Mouse (Mus musculus) fibroblast of lung, adult 2 months (primary cell): ENCODE measurements around the gene Rgsl1.
"Not testable (repeated sequence)": the region's sequence is repeated elsewhere in the genome, so short reads cannot be mapped to it uniquely, and the experiment has no call there.

Source experiments
- DNase-seq: peaks from one replicate; pipeline ENCODE4 v3.0.0-alpha.2; 2011; ENCODE audit warnings: low read depth

The Rgsl1 gene

DNA sequence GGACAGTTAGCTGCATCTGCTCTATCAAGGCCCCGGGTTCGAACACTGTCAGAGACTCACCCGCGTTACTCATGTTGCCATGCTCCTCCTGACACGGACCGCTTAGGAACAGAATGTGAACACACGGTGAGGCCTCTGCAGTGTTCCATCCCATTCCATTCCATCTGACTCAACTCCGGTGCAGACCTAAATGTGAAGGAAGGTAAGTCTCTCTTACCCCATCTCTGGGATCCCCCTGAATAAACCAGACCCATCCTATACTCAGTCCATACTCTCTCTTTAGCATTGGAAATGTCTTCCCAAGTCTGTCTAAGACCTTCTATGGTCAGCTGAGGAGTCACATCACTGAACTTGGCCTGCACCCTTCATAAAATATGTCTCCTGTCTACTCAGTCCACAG is at the start of gene Rgsl1:
Gene Rgsl1, minus strand, starts transcription at position 101 of the 400 bp plus-strand sequence.
- DNase-seq, result no peak

DNA sequence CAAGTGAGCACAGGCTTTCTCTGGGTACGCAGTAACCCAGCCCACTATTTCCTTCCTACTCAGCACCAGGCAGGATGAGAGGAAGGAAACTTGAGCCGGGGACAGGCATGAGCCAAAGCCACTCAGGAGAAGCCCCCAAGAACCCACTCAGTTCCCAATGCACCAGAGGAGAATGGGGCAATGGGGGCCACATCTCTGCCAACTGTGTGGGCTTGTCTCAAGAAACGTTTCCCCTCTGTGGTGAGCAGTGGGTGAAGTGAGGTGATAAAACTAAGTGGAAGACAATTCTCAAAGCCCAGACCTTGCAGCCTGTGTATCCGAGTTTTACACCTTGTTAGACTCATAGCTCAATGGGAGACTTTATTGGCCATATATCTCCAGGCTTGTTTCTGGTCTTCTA is 47.5 kb upstream of the Rgsl1 start, which contains the start of gene Teddm1a:
Gene Teddm1a, plus strand, starts transcription at position 301 of the 400 bp plus-strand sequence.
- DNase-seq, result no peak

DNA sequence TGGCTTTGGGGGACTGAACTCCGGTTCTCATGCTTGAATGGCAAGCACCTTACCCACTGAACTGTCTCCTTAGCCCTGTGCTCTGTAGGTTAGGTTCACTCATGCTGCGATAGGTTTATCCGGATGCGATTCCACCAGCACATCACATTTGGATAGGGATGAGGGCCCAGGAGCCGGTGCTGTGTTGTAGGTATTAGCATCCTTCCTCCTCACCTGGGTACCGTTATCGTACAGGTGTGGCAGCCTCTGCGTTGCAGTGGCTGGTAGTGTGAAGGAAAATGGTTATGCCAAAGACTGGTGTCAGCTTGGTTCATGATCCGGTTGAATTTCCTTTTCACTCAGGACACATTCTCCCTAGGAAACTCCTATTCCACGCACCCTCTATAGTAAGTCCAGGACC is 46.2 kb upstream of the Rgsl1 start:
- DNase-seq, result no peak

DNA sequence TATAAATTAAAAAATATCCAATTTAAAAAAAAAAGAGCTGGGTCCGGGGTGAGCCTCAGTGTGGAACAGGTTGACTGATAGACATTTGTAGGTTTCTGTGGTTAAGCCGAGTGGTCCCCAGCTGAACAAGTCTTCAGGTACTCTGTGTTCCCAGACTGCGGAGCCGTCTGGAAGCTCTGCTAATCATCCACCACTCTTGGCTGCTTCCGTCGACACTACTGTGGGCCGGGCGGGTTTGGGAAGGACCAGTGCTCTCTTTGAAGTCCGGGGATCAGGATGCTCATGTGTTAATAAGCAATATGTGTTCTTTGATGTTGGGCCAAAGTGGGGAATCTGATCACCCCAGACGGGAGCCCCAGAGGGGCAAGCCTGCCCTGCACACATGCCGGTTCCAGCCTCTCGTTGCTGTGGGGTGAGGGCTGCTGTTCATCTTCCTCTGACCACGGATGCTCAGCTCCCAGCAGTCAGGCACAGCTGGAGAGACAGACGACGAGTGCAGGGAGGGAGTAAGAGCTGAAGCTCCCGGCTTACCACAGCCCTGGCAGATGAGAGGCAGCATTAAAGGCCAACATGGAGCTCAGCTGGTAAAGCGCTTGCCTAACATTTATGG is 42.2 kb upstream of the Rgsl1 start:
- no peak for DNase-seq

DNA sequence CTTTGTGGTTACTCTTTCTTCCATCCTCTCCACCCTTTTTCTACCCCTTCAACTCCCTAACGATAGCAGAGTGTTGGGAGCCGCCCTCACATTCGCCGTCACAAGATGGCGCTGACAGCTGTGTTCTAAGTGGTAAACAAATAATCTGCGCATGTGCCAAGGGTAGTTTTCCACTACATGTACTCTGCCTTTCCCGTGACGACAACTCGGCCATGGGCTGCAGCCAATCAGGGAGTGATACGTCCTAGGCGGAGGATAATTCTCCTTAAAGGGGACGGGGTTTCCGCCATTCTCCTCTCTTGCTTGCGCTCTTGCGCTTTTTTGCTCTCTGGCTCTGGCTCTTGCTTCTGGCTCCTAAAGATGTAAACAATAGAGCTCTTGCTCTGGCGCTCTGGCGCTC is 36.4 kb upstream of the Rgsl1 start:
- DNase-seq, result not testable (repeated sequence)

DNA sequence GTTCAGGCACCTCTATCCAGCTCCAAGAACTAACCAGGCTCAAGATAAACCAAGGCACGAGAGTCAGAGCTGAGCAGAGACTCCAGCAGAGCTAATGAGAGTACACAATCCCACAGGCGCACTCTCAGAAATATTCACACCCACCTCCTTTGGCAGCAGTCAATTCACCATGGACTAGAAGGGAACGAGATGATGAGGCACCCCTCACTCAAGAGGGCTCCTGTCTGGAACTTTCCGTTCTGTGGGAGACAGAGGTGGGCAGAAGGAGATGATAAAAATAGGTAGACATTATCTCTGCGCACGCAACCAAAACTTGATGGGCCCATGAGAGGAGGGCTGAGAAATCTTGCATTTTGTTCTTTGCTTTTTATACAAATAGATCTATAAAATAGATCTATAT is 30.1 kb upstream of the Rgsl1 start, which contains the start of gene Teddm1b:
Gene Teddm1b, plus strand, starts transcription at position 301 of the 400 bp plus-strand sequence.
- DNase-seq, result no peak

DNA sequence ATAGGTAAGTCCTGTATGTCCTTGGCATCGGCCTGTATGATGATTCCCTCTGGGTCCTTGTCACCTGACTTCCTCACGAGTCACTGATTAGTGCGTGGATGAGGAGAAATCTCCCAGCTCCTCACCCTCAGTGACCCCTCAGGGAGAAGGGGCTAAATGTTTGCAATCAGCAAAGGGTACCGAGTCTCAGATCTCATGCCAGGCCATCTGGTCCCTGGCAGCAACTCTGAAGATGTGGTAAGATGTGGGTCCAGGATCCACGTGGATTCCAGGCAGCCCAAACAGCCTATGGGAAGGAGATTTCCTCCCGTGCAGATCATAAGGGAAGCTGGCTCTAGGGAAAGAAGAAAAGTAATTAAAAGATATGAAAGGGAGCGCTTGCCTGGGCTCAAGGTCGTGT is 12.0 kb upstream of the Rgsl1 start:
- no peak for DNase-seq

DNA sequence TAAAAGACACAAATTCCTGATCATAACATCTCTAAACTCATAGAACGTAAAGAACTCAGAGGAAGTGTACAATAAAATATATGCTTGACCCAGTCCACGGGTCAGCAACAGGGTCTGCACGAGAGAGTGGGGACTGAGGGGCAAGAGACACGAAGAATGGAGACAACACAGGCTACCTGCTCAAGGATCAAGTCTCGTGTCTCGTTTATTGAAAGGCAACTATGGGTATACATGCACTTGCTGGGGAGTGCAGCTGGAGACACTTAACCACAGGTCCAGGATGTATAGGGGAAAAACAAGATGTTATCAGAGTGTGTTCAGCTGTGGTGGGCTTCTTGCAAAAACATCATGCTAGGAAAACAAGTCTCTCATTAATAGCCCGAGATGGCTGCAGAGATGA is 8.8 kb upstream of the Rgsl1 start:
- DNase-seq, result not testable (repeated sequence)

DNA sequence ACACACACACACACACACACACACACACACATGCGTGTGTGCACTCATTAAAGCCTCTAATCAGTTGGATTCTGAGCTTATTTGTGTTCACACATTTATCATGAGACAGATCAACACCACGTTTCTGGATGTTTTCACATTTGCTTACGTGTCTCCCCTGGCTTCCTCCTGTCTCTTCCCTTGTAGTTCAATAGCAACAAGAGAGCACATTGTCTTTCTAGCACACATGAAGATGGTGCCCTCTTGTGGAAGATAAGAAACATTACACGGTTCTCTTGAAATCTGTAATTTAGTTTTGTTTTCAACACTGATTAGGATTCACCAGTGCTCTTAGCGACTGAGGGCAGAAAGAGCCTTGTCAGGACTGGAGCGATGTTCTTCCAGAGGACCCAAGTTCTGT is 2.9 kb upstream of the Rgsl1 start:
- peak; percentile 55 for DNase-seq

DNA sequence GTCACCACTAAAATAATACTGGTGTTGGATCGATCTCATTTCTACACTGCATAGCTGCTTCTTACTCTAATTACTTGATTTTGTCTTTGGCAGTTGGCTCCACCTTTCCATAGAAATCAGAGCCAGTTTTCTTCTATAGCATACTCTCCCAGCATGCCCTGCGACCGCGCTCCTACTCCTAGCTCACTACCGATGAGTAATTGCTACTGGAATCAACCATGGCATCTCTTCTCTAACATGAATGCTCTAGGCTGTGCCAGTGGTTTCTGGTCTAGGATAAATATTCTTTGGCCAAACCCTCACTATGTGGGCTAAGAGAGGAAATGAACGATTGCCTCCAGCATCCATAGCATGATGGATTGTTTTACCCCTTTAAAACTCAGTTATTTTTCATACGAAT is 2.5 kb upstream of the Rgsl1 start:
- DNase-seq, result peak; percentile 27

DNA sequence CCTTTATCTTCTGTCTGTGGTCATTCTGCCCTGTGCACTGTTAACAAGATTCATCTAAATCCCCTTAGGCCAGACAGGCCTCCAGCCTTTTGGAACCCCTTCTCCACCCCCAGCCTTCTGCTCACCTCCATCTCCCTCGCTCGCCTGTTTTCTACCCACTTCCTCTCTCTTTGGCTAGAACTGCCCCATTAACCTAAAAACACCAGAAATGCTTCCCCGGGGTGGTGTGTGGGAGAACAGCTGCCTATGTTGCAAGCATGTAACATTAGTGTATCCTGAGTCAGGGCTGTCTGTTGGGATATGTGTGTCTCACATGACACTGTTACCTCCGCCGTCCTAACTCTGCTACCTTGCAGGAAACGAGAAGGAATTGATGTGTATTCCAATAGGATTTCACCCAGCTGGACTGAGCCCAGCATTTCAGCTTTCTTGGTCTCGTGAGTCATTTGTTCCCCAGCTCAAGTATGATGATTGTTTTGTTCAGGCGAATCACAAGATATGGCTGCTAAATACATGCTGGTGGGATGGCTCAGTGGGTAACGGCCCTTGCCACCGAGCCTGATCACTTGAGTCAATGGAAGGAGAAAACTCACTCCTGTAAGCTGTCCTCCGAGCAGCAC is 1.7 kb downstream of the Rgsl1 start:
- peak; percentile 54 for DNase-seq

DNA sequence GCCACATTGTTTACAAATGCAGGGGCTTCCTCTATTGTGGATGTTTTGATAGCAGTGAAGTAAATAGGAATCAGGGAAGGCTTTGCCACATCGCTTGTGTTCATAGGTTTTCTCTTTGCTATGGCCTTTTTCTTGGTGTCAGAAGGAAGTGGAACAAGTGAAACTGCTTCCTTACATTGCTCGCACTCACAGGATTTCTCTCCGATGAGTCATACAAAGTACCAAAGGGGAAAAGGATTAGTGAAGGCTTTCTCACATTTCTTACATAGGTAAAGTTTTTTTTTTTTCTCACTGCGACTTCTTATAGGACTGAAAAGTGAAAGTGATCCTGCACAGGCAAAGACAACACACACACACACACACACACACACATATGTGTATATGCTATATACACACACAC is 7.9 kb downstream of the Rgsl1 start:
- no peak for DNase-seq

DNA sequence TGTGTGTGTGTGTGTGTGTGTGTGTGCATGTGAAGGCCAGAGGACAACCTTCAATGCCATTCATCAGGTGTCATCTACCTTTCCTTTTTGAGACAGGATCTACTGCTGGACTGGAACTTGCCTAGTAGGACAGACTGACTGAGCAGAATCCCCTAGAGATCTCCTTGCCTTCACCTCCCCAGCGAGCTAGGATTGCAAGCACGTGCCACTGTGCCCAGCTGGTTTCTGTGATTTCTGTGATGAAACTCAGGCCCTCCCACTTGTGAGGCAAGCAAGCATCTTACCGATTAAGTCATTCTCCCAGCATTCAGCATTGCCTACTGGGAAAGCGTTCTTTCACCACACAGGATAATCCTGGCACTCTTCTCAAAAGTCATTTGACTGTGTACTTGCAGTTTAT is 13.2 kb downstream of the Rgsl1 start:
- DNase-seq, result no peak

DNA sequence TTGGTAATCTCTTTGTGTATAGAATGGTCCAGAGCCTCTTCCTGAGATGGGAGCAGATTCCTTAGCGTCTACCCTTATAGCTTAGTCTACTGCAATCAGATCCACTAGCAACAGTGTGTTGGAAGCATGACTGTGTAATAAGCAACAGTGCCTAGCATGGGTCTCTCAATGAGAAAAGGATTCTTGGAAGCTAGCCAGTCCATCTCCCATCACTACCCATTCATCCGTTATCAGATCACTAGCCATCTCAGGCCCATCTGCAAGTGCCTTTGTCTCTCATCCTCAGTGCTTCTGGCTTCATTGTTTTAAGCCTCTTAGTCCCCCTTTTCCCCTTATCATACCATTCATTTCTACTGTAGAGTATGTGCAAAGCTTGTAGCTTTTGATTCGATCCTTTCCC is 23.7 kb downstream of the Rgsl1 start:
- no peak for DNase-seq

DNA sequence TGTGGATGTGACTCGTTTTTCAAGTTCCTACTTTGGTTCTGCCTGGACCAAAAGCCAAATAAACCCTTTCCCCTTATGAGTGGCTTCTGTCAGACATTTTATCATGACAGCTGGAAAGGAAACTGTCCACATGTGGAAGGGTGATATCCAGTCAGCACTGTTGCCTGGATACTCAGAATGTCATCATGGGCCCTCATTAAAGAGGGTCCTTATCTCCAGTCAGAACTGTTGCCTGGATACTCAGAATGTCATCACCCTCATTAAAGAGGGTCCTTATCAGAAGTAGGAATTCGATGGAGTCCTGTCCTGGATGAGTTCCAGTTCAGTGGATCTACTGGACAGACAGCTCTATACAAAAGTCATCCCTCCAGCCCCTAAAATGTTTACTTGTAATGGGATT is 29.7 kb downstream of the Rgsl1 start:
- no peak for DNase-seq

DNA sequence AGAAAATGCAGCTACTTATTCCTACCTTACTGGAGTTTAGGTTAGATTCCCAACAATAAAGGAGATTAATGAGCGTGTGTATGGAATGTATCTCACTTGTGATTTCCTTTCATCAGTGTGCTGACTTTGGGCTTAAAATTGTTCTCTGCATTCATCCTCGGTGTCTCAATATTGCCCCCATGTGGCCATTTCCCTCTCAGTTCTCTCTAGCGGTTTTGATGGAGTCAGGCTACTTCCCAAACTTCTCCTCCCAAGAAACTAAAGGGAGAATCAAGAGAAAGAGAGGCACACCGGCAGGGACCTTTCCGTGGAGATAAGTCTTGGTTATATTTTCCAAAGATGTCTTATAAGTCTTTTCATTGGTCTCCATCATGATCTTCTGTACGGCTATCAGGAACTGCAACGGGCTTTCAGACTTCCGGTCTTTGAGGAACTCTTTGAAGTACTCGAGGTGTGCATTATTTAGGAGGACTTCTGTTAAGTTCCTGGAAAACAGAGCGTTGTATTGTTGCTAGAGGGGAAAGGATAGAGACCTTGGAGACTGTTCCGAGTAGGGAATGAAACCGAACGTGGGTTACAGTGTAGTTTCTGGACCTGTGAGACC is 36.5 kb downstream of the Rgsl1 start:
- DNase-seq, result peak; percentile 46

DNA sequence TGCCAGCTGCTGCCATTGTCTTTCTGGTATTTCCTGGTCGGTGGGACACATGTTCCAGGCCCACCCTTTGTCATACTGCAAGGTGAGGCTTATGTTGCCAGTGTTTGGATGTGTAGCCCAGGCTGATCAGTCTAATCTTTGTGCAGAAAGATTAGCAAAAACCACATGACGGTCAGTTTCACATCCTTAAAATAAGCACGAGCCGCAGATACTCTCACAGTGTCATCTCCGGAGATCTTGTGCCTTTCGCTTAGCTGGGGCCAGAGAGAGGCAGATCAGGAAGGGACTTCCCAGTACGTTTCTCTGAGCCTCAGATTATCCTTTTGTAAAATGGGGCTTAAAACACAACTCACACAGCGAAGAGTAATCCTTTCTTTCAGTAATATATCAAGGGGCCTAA is 40.4 kb downstream of the Rgsl1 start:
- no peak for DNase-seq

DNA sequence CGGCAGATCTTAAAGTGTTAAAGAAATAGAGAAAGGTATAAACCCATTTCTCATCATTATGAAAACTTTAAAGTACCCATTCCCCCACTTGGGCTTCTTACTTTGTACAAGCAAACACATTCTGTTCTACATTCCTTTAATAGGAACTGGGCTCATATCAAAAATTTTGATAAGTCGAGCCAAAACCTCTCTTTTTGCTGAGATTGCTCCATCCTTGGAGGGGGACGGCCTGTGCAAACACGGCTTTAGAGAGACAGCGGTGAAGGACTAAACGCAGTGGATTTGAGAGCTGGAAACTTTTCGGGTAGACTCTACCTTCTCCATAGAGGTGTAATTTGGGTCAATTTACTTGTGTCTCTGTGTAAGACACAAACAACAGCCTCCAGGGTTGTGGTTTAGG is 41.3 kb downstream of the Rgsl1 start:
- peak; percentile 37 for DNase-seq

DNA sequence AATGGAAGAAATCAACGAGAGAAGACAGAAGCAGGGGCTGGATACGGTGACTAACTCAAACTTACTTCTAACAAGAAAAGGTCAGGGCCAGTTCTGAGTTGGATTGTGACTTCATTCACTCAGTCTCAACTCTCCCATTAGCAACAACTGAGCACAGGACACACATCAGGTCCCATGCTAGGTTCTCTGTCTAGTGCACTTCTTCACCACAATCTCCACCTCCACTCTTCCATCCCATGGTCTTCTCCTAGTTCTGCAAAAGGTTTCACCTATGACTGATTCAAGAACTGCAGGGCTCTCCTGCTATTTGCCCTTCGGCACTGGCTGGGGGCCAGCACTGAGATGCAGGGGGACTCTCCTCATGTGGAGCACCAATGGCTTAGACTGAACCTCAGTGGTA is 49.7 kb downstream of the Rgsl1 start:
- DNase-seq, result no peak

DNA sequence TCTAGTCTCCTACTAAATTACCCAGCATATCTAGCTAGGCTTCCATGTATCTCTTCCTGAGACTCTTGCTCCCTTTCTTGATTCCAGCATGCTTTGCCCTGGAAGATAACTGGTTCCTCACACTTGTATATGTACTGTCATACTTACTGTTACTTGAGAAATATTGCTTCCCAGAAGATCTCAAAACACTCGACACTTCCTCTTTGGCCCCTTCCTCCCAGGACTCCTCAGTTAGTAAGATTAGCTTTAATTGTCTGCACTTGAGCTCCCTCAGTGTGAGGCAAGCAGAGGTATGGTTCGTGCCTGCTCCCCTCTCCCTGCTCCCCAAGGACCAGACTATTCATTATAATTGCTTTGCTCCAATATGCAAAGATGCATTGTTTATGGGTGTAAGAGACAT is 53.2 kb downstream of the Rgsl1 start:
- no peak for DNase-seq

DNA sequence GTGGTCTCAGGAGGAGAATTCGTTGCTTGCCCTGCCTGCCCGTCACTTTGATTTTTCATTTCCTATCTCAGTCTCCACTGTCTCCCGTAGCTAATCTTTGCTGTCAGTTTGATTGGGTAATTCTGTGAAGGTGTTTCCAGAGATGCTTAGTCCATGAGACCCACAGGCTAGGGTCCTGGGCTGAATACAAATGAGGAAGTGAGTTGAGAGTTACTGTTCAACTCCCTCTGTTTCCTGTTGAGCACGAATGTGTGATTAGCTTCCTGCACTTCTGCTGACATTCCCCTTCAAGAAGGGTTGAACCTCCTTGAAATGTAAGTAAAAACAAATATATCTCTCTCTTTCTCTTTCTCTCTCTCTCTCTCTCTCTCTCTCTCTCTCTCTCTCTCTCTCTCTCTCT is 58.3 kb downstream of the Rgsl1 start:
- no peak for DNase-seq

DNA sequence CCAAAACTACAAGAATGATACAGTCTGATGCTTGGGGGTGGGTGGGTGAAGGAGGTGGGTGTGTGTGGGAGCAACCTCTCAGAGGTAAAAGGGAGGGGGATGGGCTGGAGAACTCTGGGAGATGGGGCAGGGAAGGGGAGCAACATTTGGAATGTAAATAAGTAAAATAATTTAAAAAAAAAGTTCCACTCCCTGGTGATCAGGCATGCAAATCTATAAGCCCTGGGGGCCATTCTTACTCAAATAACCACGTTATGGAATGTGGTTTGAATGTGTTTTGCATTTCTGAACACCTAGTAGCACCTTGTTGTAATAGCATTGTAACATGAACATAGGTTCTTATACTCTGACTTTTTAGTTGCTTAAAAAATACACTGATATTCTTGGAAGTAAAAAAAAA is 60.6 kb downstream of the Rgsl1 start:
- DNase-seq, result no peak

DNA sequence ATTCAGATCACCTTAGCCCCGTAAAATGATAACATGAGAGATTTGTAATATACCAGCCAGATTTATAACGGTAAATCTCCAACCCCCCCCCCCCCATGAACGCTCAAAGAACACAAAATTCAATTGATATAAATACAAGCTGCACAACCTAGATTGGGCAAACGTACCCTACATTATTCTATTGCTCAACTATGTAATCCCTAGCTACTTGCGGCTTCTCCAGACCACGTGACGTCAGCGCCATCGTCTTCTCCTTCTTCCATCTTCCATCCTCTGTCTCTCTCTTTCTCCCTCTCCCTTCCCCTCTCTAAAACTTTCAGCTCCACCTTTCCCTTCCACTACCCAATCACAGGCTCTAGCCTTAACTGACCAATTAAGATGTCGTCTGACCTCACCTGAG is 65.7 kb downstream of the Rgsl1 start:
- no peak for DNase-seq

DNA sequence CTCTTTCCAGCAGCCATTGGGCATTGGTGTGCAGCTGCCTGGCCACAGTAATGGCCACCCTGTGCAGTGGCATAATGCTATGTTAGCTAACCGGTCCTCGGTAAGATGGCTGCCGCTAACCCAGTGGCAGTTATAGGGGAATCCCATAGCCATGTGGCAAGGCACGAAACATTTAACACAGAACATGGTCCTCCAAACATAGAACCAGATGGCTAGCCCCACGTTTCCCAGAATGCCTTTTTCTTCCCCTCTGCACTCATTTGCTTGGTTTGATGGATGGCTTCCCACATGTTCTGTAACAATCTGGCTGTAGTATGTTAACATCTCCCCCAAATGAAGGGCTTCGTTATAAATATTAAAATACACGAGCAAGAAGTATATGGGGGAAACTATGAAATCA is 67.7 kb downstream of the Rgsl1 start:
- no peak for DNase-seq
